Mouse (Mus musculus) olfactory bulb, adult 2 months (tissue): Measurements from ENCODE around the gene Tnfaip8l2.

Experiments
- CTCF ChIP-seq: fragments of 200-500 bp; IDR thresholded peaks from 2 replicates; pipeline ENCODE4 v1.5.1; 2012; ENCODE audit warnings: low read depth, mild to moderate bottlenecking, low read length, moderate library complexity; ENCODE audit not compliant: insufficient read depth
- POLR2A ChIP-seq: fragments of 200-500 bp; IDR thresholded peaks from 2 replicates; pipeline ENCODE4 v1.6.1; 2012; ENCODE audit warnings: mild to moderate bottlenecking, low read depth, low read length, moderate library complexity; ENCODE audit not compliant: insufficient read depth

DNA sequence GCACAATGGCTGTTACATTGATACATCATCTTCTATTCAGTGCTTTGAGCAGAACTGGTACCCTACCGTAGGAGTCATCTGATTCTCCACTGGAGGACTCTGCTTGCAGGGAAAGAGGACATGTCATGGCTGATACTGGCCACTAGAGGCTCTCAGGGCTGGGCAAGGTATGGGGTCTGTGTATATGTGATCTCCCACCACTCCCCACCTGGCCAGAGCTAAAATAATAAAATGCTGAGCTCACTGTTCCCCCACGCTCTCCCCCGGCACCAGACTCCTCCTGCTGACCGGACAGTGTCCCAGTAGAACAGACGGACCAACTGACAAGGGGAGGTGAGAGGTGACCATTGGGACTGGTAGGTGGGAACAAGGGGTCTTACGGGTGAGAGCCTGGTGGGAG, 17.9 kb downstream of the Tnfaip8l2 start, which contains the start of gene Tmod4:
- no peak; the same call in 1 of the 2 replicates for TF ChIP-seq CTCF
- no peak for TF ChIP-seq POLR2A
